Mouse (Mus musculus): ENCODE results near the gene Zbtb20. TPM values are rescaled to one million over a fixed set of nuclear protein-coding genes. Genes with fewer than 3 reads are reported as not detected.

The Zbtb20 gene
- polyA plus RNA-seq, 1 experiment = 72.7 TPM

GRCm38 (mm10) chr16:43575066-43575465 is 699.4 kb downstream of the Zbtb20 start:
- no peak overlapping the region for H3K27ac ChIP-seq (ENCODE audit: insufficient read depth, low read depth, low read length)
- H3K4me3 ChIP-seq (ENCODE audit: insufficient read depth, low read depth, low read length) = no peak overlapping the region
- 61% methylated on average over 4 of the region's 4 CpGs for WGBS
- peaks cover 20% of the 10 kb centered on the region for H3K4me1 ChIP-seq (ENCODE audit: control insufficient read depth, insufficient read depth, low read length)
- TF ChIP-seq POLR2A (IDR thresholded peaks at IDR 0.05; ENCODE audit: insufficient read depth, low read depth, low read length) = no peak
- TF ChIP-seq CTCF (IDR thresholded peaks at IDR 0.05; ENCODE audit: insufficient read depth, low read depth, low read length) = no peak

DNA sequence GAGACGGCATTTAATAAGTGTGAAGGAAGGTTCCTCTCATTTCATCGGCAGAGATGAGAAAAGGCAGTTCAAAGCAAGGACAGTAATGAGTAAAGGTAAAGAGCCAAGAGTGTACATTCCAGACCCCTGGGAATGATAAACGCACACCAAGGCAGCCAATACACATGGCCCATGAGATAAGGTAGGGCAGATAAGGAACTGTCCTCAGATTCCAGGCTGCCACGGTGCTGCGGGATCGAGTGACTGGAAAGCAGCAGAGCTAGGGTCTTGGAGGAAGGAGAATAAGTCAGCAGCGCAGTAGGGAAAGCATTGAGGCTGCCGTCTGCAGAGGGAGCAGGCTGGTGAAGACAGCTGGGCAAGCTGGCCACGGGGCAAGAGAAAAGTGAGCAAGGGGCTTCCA is 699.8 kb downstream of the Zbtb20 start:
- no peak overlapping the region for H3K4me3 ChIP-seq (ENCODE audit: insufficient read depth, low read depth, low read length)
- TF ChIP-seq CTCF (IDR thresholded peaks at IDR 0.05; ENCODE audit: insufficient read depth, low read depth, low read length) (no peak), POLR2A (IDR thresholded peaks at IDR 0.05; ENCODE audit: insufficient read depth, low read depth, low read length) (no peak)
- H3K27ac ChIP-seq (ENCODE audit: insufficient read depth, low read depth, low read length) = no peak overlapping the region
- peaks cover 20% of the 10 kb centered on the region for H3K4me1 ChIP-seq (ENCODE audit: control insufficient read depth, insufficient read depth, low read length)
- WGBS = 64% methylated on average over 9 of the region's 9 CpGs

- WGBS = 34% methylated on average over 10 of the region's 10 CpGs
- peak overlapping the region; percentile 73 for H3K27ac ChIP-seq (ENCODE audit: insufficient read depth, low read depth, low read length)
Measured at GRCm38 (mm10) chr16:43577399-43577798, 701.7 kb downstream of the Zbtb20 start.

GRCm38 (mm10) chr16:43578351-43578750 is 702.7 kb downstream of the Zbtb20 start:
- H3K4me3 ChIP-seq (ENCODE audit: insufficient read depth, low read depth, low read length) = no peak overlapping the region
- H3K4me1 ChIP-seq (ENCODE audit: control insufficient read depth, insufficient read depth, low read length) = peaks cover 17% of the 10 kb centered on the region
- WGBS = 49% methylated on average over 5 of the region's 5 CpGs
- no peak for TF ChIP-seq POLR2A (IDR thresholded peaks at IDR 0.05; ENCODE audit: insufficient read depth, low read depth, low read length)
- no peak for TF ChIP-seq CTCF (IDR thresholded peaks at IDR 0.05; ENCODE audit: insufficient read depth, low read depth, low read length)
- H3K27ac ChIP-seq (ENCODE audit: insufficient read depth, low read depth, low read length) = no peak overlapping the region

More at GRCm38 (mm10) chr16:43577399-43577798, 701.7 kb downstream of the Zbtb20 start:
- peaks cover 22% of the 10 kb centered on the region for H3K4me1 ChIP-seq (ENCODE audit: control insufficient read depth, insufficient read depth, low read length)
- H3K4me3 ChIP-seq (ENCODE audit: insufficient read depth, low read depth, low read length) = no peak overlapping the region
- TF ChIP-seq POLR2A (IDR thresholded peaks at IDR 0.05; ENCODE audit: insufficient read depth, low read depth, low read length) (no peak), CTCF (IDR thresholded peaks at IDR 0.05; ENCODE audit: insufficient read depth, low read depth, low read length) (no peak)

DNA sequence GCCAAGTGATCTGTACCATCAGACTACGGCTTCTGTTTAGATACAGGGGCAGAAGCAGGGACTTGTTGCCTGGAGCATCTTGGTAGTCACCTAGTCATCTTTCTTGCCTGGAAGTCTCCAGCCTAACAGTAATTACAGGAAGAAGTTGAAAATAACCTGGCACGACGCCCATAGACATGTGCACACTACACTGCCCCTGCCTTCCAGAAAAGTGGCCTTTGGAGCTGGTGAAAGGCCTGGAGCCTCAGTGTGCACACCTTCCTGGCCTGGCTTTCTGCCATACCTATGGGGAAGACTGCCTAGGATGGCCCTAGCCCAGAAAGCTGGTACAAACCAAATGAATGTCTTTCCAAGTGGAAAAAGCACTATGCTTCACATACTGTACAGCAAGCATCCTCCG is 703.4 kb downstream of the Zbtb20 start:
- Histone ChIP-seq H3K27ac (ENCODE audit: insufficient read depth, low read depth, low read length) (0 out of 2 replicates have a peak overlapping the region, but pooled peaks have one; percentile 14), H3K4me3 (ENCODE audit: insufficient read depth, low read depth, low read length) (no peak overlapping the region), H3K4me1 (ENCODE audit: control insufficient read depth, insufficient read depth, low read length) (peaks cover 15% of the 10 kb centered on the region)
- WGBS = 91% methylated on average over 4 of the region's 4 CpGs
- TF ChIP-seq CTCF (IDR thresholded peaks at IDR 0.05; ENCODE audit: insufficient read depth, low read depth, low read length) = no peak
- TF ChIP-seq POLR2A (IDR thresholded peaks at IDR 0.05; ENCODE audit: insufficient read depth, low read depth, low read length) = no peak

DNA sequence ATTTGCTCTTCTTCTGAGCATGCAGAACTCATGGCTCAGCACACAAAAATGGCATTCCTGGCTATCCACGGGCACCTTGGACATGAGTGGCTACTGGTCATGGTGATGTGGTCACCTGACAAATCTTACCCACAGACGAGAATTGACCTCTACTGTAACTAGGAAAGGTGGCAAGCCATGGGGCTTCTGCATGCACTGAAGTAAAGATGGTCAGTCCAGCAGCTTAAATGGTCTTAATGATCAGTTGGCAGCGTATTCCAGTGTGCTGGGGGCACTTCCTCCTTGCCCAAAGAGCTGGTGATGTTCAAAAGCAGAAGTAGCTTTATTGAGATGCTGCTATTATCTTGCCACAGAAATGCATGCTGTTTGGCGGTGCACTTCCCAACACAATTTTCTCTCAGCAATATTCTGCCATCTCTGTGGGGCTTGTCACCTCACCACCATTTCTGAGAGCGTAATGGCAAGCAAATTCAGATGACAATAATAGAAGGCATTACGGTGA is 704.7 kb downstream of the Zbtb20 start:
- 88% methylated on average over 6 of the region's 6 CpGs for WGBS
- H3K4me3 ChIP-seq (ENCODE audit: insufficient read depth, low read depth, low read length) = no peak overlapping the region

DNA sequence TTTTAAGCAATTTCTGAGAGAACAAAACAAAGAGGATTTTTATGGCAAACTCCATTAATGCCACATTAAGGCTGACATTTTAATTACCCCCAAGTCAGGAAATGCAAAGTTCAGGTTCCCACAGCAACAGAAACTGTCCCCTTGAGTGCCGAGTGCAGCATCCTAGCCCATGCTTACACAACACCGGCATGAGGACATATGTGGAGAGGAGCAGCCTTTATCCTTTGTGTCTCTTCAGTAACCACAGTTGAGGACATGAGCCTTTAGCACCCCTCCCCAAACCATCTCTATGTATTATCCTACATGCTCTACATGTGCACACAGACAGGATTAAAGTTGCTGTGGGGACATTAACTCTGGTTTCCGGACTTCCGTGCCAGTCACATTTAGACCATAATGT is 705.9 kb downstream of the Zbtb20 start:
- Histone ChIP-seq H3K4me3 (ENCODE audit: insufficient read depth, low read depth, low read length) (no peak overlapping the region), H3K27ac (ENCODE audit: insufficient read depth, low read depth, low read length) (0 out of 2 replicates have a peak overlapping the region, but pooled peaks have one; percentile 1), H3K4me1 (ENCODE audit: control insufficient read depth, insufficient read depth, low read length) (peaks cover 12% of the 10 kb centered on the region)
- TF ChIP-seq POLR2A (IDR thresholded peaks at IDR 0.05; ENCODE audit: insufficient read depth, low read depth, low read length) (no peak), CTCF (IDR thresholded peaks at IDR 0.05; ENCODE audit: insufficient read depth, low read depth, low read length) (no peak)
- 53% methylated on average over 4 of the region's 4 CpGs for WGBS

More for the DNA sequence above, 704.7 kb downstream of the Zbtb20 start:
- H3K4me1 ChIP-seq (ENCODE audit: control insufficient read depth, insufficient read depth, low read length) = peaks cover 12% of the 10 kb centered on the region
- TF ChIP-seq CTCF (IDR thresholded peaks at IDR 0.05; ENCODE audit: insufficient read depth, low read depth, low read length) = no peak
- TF ChIP-seq POLR2A (IDR thresholded peaks at IDR 0.05; ENCODE audit: insufficient read depth, low read depth, low read length) = no peak
- H3K27ac ChIP-seq (ENCODE audit: insufficient read depth, low read depth, low read length) = no peak overlapping the region

GRCm38 (mm10) chr16:43586859-43587429 is 711.3 kb downstream of the Zbtb20 start:
- 90% methylated on average over 4 of the region's 4 CpGs for WGBS
- H3K27ac ChIP-seq (ENCODE audit: insufficient read depth, low read depth, low read length) = no peak overlapping the region
- H3K4me1 ChIP-seq (ENCODE audit: control insufficient read depth, insufficient read depth, low read length) = peaks cover 3% of the 10 kb centered on the region
- H3K4me3 ChIP-seq (ENCODE audit: insufficient read depth, low read depth, low read length) = no peak overlapping the region
- TF ChIP-seq POLR2A (IDR thresholded peaks at IDR 0.05; ENCODE audit: insufficient read depth, low read depth, low read length) (no peak), CTCF (IDR thresholded peaks at IDR 0.05; ENCODE audit: insufficient read depth, low read depth, low read length) (no peak)

DNA sequence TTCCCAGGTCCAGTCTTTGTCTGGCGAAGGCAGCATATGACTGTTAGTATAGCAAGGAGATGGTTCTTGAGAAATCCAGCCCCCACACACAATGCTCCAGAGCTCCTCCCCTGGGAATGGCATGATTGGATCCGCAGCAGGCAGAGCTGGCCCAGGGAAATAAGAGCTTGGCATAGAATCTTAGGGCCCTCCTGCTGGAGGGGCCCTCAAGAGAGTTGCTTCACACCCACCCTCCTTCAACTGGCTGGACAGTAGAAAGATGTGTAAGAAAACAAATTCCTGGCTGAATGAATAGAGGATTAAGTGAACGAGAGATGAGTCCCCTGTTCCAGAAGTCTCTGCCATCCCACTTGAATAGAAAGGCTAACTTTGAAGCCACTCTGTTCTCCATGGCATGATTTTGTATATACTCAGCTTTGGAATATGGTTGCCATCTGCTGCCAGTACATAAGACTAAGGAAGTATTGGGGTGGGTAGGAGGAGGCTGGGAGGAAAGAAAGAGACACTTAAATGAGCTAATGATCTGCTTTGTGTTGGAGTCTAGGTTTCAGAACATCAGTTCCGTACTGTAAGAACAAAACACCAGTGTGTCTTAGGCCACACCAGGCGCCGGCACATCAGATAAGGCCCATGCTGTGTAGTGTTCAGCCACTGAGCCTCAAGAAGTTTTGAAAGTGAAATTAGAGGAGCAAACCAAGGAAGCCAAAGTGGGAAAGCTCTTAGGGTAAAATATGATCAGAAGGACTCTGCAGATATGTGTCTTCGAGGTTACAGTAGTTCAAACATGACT is 715.2 kb downstream of the Zbtb20 start:
- TF ChIP-seq CTCF (IDR thresholded peaks at IDR 0.05; ENCODE audit: insufficient read depth, low read depth, low read length) (no peak), POLR2A (IDR thresholded peaks at IDR 0.05; ENCODE audit: insufficient read depth, low read depth, low read length) (no peak)
- no peak overlapping the region for H3K4me3 ChIP-seq (ENCODE audit: insufficient read depth, low read depth, low read length)
- peaks cover 3% of the 10 kb centered on the region for H3K4me1 ChIP-seq (ENCODE audit: control insufficient read depth, insufficient read depth, low read length)
- 0 out of 2 replicates have a peak overlapping the region, but pooled peaks have one; percentile 5 for H3K27ac ChIP-seq (ENCODE audit: insufficient read depth, low read depth, low read length)
- 54% methylated on average over 7 of the region's 7 CpGs for WGBS

Measured in olfactory bulb, adult 2 months (tissue).